Mouse (Mus musculus): ENCODE measurements at regions not wholly inside any gene's neighbourhood (a gene's known extent, or its start where the extent isn't known, plus 50 kb on each side); places are given as distances from the start of the nearest gene placed in this dataset.
"Not testable (repeated sequence)": the region's sequence is repeated elsewhere in the genome, so short reads cannot be mapped to it uniquely, and the experiment has no call there.

DNA sequence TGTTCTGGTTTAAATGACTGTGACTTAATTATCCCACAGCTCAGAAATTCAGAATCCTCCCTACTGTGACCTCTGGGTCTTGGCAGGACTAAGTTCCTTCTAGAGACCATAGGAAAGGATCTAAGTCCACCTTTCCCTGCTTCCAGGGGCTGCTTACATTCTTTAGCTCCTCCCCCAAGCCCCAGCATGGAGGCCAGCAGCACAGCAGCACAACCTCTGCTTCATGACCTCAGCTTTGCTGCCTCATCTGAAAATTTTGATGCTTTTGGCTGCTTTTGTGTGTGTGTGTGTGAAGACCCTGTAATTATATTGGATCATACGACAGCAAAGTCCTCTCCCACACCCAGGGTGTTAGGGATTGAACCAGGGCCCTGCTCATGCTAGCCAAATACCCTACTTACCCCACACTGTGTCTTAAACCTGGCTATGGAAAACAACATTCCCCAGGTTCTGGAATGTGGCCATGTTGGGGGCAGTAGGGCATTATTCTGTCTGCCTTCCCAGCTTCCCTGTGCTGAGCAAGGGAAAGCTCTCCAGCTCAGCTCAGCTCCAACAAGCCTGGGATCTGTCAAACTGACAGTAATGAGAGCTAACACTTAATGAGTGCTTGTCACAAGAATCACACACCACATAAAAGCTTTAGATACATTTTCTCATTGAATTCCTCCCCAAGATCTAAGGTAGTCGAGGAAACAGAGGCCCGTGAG lies 359.9 kb downstream of the Fut8 start:
- no peak for DNase-seq (ENCODE audit: low spot score in 2 of 2)
- Histone ChIP-seq H3K4me3 (no peak overlapping the region), H3K27ac (no peak overlapping the region)
- no peak for TF ChIP-seq CTCF (conservative IDR thresholded peaks at IDR 0.05)

DNA sequence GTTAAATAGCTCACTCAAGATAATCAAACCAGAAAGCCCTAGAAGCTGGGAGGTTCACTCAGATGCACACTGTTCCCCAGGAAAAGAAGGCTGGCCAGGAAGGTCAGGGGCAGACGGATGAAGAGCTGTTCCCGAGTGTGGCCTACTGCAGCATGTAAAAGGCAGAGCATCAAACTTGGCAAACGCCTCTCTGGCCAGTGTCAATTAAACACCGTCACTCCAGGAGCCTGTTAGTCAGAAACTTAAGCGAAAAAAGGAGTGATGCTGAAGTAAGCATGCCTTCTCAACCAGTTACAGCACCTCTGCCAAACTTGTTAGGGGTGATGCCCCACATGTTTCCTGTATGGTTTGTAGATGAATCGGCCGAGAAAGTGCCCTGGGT lies 360.4 kb downstream of the Fut8 start:
- DNase-seq (ENCODE audit: low spot score in 2 of 2), result no peak
- no peak overlapping the region for H3K4me3 ChIP-seq
- H3K27ac ChIP-seq, result no peak overlapping the region
- no peak for TF ChIP-seq CTCF (conservative IDR thresholded peaks at IDR 0.05)

DNA sequence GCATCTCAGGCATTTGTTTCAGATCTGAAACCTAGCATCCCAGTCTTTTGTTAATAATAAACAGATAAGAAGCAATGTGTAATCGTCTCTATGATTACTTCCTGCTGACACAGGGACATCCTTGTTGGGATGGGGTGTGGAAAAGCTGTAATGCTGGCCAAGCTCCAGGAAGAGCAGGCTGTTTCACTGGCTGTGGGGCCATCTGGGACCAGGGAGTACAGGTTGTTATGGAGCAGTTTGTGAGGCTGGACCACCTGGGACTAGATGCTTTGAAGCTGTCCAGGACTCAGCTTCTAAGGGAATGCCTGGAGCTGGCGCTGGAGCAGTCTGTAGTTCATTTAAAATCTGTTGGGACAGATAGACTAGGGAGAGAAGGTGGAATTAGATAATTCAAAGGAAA lies 361.5 kb downstream of the Fut8 start:
- Histone ChIP-seq H3K27ac (no peak overlapping the region), H3K4me3 (no peak overlapping the region)
- peak; percentile 4 to 36 for DNase-seq (ENCODE audit: low spot score in 2 of 2)
- TF ChIP-seq CTCF (conservative IDR thresholded peaks at IDR 0.05), result no peak

DNA sequence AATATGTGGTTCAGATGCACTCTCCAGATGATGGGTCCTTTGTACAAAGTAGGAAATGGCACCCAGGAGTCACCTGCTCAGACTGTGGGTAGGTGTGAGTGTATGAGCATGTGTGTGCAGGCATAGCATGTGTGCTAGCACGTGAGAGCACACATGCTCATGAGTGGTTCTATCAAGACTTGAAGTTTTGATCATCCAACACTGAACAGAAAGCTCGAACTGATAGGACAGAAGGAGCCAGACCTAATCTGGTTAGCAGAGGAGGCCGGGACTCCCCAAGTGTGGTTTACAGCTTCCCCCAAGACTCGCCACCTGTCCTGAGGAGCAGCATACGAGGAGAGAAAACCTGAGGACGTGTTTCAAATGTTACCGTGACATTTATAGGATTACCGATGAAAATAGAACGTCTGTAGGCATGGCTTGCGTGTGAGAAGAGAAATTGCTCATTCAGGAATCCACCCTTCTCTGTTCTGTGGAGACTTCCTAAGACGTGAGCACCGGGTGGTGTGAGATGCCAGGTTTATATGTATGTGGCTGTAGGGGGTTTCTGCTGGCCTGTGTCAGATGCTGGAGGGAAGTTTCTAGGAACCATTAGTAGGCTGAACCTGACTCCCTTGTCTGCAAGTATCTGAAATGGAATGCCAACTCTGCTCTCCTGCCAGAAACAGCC lies 366.0 kb downstream of the Fut8 start:
- no peak overlapping the region for H3K27ac ChIP-seq
- TF ChIP-seq CTCF (conservative IDR thresholded peaks at IDR 0.05), result no peak
- H3K4me3 ChIP-seq, result no peak overlapping the region
- no peak for DNase-seq (ENCODE audit: low spot score in 2 of 2)

DNA sequence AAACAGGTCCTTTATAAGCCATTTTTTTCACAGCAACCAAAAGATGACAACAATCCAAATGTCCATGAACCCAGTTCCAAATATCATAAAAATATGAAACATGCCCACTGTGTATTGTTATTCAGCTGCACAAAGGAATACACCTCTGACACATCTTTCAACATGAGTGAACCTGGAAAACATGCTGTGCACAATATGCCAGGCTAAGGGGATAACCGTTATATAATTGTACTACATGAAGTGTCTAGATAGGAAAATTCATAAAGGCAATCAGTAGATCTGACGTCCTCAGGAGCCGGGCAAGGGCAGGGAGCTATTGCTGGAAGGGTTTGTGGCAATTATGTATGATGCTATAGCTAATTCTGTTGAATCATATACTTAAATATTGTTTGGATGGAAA lies 379.6 kb downstream of the Fut8 start:
- H3K4me3 ChIP-seq, result no peak overlapping the region
- H3K27ac ChIP-seq, result no peak overlapping the region
- no peak for TF ChIP-seq CTCF (conservative IDR thresholded peaks at IDR 0.05)
- DNase-seq (ENCODE audit: low spot score in 2 of 2), result no peak

DNA sequence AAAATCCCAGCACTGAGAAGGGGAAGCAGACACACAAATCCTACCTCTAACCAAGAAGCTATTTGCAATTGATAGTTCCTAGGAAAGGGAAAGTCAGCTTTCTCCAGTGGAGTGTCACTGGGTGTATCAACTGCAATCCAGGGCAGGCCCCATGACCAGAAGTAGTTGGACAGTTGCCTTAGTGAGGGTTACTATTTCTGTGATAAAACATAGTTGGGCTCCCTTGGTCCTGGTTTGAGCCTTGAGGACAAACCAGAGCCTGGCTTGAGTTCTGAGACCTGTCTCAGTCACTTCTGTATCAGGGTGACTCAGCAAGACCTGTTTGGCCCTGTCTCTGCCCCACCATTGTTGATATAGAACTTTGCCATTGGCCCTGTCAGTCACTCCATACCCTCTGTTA lies 384.3 kb downstream of the Fut8 start:
- TF ChIP-seq CTCF (conservative IDR thresholded peaks at IDR 0.05), result no peak
- no peak for DNase-seq (ENCODE audit: low spot score in 2 of 2)
- Histone ChIP-seq H3K27ac (no peak overlapping the region), H3K4me3 (no peak overlapping the region)

DNA sequence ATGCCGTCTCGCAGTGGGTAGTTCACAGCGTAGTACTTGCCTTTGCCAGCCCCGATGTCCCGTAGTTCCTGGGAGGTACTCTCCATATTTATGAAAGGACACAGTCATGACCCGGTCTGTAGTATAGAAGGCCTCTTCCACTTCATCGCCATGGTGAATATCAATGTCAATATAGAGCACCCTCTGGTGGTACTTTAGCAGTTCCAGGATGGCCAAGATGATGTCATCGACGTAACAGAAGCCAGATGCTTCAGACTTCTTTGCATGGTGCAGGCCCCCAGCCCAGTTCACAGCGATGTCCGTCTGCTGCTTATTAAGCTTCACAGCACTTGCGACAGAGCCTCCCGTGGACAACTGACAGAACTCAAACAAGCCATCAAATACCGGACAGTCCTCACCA lies 386.4 kb downstream of the Fut8 start:
- not testable (repeated sequence) for H3K4me3 ChIP-seq; H3K27ac ChIP-seq; DNase-seq (ENCODE audit: low spot score in 2 of 2)
- TF ChIP-seq CTCF (conservative IDR thresholded peaks at IDR 0.05), result peak; percentile 38

DNA sequence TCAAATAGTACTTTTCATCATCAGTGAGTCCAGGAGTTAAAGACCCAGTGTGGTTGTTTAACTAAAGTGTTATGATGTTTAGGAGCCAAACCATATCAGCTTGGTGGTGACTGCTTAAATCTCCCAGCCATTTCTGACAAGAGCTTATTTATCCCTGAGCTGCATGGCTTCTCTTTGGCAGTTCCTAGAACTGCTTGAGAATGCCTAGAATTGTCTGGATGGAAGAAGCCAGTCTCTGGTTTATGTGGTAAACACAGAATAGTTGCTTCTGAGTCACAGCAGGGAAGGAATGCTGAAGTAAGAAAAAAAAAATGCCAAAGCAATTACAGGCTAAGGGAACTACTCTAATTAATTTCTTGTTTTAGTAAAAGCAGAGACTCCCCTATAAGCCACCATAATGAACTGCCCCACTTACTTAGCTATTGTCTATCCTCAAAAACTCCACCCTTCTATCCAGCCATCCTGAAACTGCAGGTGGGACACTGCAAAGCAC lies 390.5 kb downstream of the Fut8 start:
- Histone ChIP-seq H3K27ac (no peak overlapping the region; the same call in 1 of the 2 replicates), H3K4me3 (no peak overlapping the region)
- TF ChIP-seq CTCF (conservative IDR thresholded peaks at IDR 0.05), result no peak

DNA sequence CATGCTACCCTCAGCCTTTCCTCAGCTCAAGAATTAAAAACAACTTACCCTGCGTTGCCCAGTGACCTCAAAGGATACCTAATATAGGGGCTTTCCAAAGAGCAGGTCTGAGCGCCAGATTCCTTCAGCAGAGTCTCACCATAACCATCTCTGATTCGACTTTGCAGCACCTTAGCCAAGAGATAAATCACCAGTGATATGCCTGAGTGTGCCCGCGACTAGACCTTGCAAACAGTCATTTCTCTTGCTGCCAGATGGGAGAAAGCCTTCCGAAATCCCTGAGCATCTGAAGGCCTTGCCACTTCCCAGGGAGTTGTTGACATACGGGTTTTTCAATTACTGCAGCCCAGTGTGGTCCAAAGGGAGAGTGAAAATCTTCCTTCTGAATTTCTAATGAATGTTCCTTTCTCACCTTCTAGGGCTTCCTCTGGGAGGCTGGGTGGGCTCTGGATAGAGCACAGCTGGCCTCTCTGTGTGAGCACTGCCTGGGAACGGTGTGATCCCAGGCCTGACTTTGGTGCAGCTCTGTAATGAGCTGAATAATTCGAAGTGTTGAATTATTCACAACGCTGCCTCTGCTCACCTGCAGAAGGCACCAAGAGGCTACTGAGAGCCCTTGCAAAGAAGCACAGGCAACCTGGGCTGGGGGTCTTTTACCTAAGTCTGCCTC lies 396.2 kb downstream of the Fut8 start:
- no peak for DNase-seq (ENCODE audit: low spot score in 2 of 2)
- TF ChIP-seq CTCF (conservative IDR thresholded peaks at IDR 0.05), result no peak
- no peak overlapping the region for H3K4me3 ChIP-seq
- H3K27ac ChIP-seq, result no peak overlapping the region

More for the DNA sequence above, 390.5 kb downstream of the Fut8 start:
- DNase-seq (ENCODE audit: low spot score in 2 of 2), result no peak

DNA sequence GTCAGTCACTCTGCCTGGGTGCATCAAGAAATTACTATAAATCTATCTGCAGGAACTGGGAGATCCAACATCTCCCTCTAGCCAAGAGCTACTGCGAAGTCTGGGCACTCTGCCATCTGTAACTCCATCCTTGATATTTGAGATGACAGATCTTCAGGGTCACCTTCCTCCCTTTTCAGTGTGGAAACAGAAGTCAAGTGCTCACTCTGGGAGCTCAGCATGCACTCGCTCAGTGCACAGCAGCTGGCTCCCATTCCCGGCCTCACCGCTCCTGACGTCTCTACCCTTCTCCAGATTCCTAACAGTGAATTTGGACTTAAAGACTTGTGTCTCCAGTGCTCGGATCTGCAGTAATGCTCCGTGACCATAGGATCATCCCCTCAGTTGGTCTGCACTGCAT lies 400.3 kb downstream of the Fut8 start:
- Histone ChIP-seq H3K27ac (no peak overlapping the region), H3K4me3 (no peak overlapping the region)
- TF ChIP-seq CTCF (conservative IDR thresholded peaks at IDR 0.05), result no peak
- no peak for DNase-seq (ENCODE audit: low spot score in 2 of 2)

DNA sequence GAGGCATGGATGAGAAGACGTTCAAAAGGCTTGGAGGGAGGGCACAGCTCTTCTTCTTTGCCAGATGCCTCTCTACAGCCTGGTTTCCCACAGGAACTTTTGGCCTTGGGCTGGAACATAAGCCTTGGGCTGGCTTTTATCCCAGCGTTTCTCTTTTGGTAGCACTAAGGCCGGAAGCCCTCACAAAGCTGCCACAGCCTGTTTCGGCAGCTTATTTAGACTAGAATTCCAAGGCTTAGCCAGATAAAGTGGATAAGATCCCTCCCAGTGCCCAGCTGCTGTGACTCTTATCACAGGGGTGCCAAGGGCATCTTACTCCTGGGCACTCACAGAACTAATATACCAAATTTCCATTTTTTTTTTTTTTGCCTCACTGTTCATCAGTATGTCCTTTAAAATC lies 404.4 kb downstream of the Fut8 start:
- DNase-seq (ENCODE audit: low spot score in 2 of 2), result no peak
- Histone ChIP-seq H3K4me3 (no peak overlapping the region), H3K27ac (no peak overlapping the region)
- TF ChIP-seq CTCF (conservative IDR thresholded peaks at IDR 0.05), result no peak

DNA sequence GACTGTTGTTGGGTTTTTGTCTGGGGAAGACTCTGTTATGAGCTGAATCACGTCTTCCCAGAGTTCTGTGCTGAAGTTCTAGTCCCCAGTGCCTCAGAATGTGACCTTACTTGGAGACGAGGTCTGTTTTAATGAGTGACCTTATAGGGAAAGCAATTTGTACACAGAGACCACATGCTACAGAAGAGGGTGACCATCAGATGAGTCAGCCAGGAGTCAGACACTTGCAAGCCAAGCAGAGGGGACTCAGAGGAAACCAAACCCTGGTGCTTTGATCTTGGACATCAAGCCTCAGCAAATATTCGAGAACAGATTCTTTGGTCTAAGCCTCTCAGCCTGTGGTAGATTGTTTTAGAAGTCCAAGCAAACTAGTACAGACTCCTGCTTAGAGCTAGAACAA lies 409.9 kb downstream of the Fut8 start:
- no peak for DNase-seq (ENCODE audit: low spot score in 2 of 2)
- TF ChIP-seq CTCF (conservative IDR thresholded peaks at IDR 0.05), result no peak
- no peak overlapping the region for H3K4me3 ChIP-seq
- H3K27ac ChIP-seq, result no peak overlapping the region

DNA sequence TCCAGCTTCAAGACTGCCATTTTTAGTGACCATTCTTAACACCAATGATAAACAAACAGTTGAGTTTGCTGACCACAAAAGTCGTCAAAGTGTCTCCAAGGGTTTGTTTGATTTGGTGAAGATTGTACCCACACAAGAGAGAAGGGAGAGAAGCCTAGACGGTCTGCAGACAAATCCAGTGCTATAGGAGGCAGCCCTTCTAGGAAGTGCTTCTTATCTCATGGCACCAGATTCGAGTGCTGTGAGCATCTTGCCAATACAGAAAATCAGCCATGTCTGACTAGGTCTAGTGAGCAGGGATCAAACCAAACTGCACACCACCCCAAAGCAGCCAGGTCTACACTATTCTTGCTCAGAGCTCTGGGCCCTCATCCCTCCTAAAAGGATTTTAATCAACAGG lies 416.4 kb downstream of the Fut8 start:
- no peak for DNase-seq (ENCODE audit: low spot score in 2 of 2)
- no peak overlapping the region for H3K4me3 ChIP-seq
- no peak for TF ChIP-seq CTCF (conservative IDR thresholded peaks at IDR 0.05)
- no peak overlapping the region for H3K27ac ChIP-seq
